Mouse (Mus musculus) intestine, embryonic 14.5 days (tissue): ENCODE data around the gene Cdh5. TPM values are rescaled to one million over a fixed set of nuclear protein-coding genes. Genes with fewer than 3 reads are reported as not detected.
"Not testable (repeated sequence)": the region's sequence is repeated elsewhere in the genome, so short reads cannot be mapped to it uniquely, and the experiment has no call there.

Source experiments
- ATAC-seq: fragments of 200-750 bp; cut with Nextera tagmentation; replicated peaks from 2 replicates; pipeline ENCODE4 v1.8.0; 2017; ENCODE audit warnings: low read depth, moderate number of reproducible peaks, moderate TSS enrichment, moderate library complexity; ENCODE audit not compliant: low FRiP score, low TSS enrichment
- DNase-seq: peaks from one replicate; pipeline ENCODE4 v3.0.0-alpha.2; 2018; ENCODE audit warnings: low spot score
- H3K27ac ChIP-seq: fragments of 300-500 bp; sonication (generic); 2 replicates; pipeline ENCODE4 v1.5.1; 2014; ENCODE audit warnings: low read depth, mild to moderate bottlenecking, control low read depth
- H3K27me3 ChIP-seq: fragments of 300-500 bp; sonication (generic); replicated peaks from 2 replicates; pipeline ENCODE4 v1.6.1; 2014; ENCODE audit warnings: low read length, control low read depth; ENCODE audit not compliant: control insufficient read depth, insufficient read depth
- H3K36me3 ChIP-seq: fragments of 300-500 bp; sonication (generic); 2 replicates; pipeline ENCODE4 v1.6.1; 2014; ENCODE audit warnings: low read length, control low read depth; ENCODE audit not compliant: control insufficient read depth, insufficient read depth
- H3K4me1 ChIP-seq: fragments of 300-500 bp; sonication (generic); replicated peaks from 2 replicates; pipeline ENCODE4 v1.6.1; 2014; ENCODE audit warnings: low read length, control low read depth, mixed read lengths; ENCODE audit not compliant: control insufficient read depth, insufficient read depth
- H3K4me2 ChIP-seq: fragments of 300-500 bp; sonication (generic); 2 replicates; pipeline ENCODE4 v1.6.1; 2014; ENCODE audit warnings: low read length
- H3K4me3 ChIP-seq: fragments of 300-500 bp; sonication (generic); 2 replicates; pipeline ENCODE4 v1.5.1; 2014; ENCODE audit warnings: low read depth, low read length, control low read depth, mixed read lengths
- H3K9ac ChIP-seq: fragments of 300-500 bp; sonication (generic); 2 replicates; pipeline ENCODE4 v1.6.1; 2014; ENCODE audit warnings: mild to moderate bottlenecking, low read length
- H3K9me3 ChIP-seq: fragments of 300-500 bp; sonication (generic); 2 replicates; pipeline ENCODE4 v1.6.1; 2016; ENCODE audit warnings: low read length, control low read depth; ENCODE audit not compliant: control insufficient read depth
- WGBS: fragments of 180-500 bp; shearing (Covaris S2); extraction: QIAGEN DNeasy Blood & Tissue Kit; methylation state at CpG from one replicate; pipeline ENCODE4 v1.1.7; 2014; 5-methylcytosine and 5-hydroxymethylcytosine counted together
- polyA plus RNA-seq: library from polyadenylated mRNA; unstranded; fragments of >200 nt; fragmentation: Nextera tagmentation; extraction: Ambion mirVana; gene quantifications from 2 replicates; pipeline ENCODE4 v1.2.1, GENCODE M21; 2014

The Cdh5 gene
- polyA plus RNA-seq, 1 experiment from 2014 or later, result 28.3 TPM

GRCm38 (mm10) chr8:104087091-104087490, 14.3 kb upstream of the Cdh5 start:
- DNase-seq (no peak), ATAC-seq (no peak)
- WGBS, result 39% methylated on average over 1 of the region's 1 CpGs
- H3K27ac ChIP-seq, result no peak overlapping the region
- H3K9ac ChIP-seq, result no peak overlapping the region
- H3K4me1 ChIP-seq, result no peaks in the 10 kb centered on the region
- H3K9me3 ChIP-seq, result no peaks in the 10 kb centered on the region
- no peak overlapping the region for H3K4me2 ChIP-seq
- no peaks in the 10 kb centered on the region for H3K36me3 ChIP-seq
- no peak overlapping the region for H3K4me3 ChIP-seq
- no peaks in the 10 kb centered on the region for H3K27me3 ChIP-seq

DNA sequence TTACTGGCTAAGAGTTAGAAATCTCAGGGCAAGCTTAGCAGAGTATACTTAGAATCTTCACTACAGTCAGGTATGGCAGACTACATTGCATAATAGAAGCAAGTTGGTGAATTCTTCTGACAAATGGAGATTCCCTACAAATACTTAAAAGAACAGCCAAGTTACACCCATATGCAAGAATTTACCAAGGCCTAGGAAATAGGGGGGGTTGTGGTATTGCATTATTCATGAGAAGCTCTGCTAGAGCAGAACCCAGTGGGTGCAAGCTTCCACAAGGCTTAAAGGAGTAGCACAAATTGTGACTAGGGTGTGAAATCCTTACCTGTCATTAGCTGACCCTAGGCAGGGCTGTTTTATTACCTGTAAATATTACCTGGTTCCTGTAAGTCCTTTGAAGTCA, 13.5 kb upstream of the Cdh5 start:
- H3K27ac ChIP-seq, H3K36me3 ChIP-seq, H3K4me3 ChIP-seq, H3K4me2 ChIP-seq, H3K4me1 ChIP-seq, H3K9ac ChIP-seq, DNase-seq, H3K9me3 ChIP-seq, H3K27me3 ChIP-seq, ATAC-seq: not testable (repeated sequence)

- Histone ChIP-seq H3K4me1 (no peaks in the 10 kb centered on the region), H3K4me2 (no peak overlapping the region), H3K9ac (no peak overlapping the region), H3K27ac (no peak overlapping the region), H3K27me3 (no peaks in the 10 kb centered on the region), H3K9me3 (no peaks in the 10 kb centered on the region), H3K36me3 (no peaks in the 10 kb centered on the region), H3K4me3 (no peak overlapping the region)
- WGBS, result 62% methylated on average over 3 of the region's 3 CpGs
- ATAC-seq (no peak), DNase-seq (no peak)
Measured at GRCm38 (mm10) chr8:104088881-104089280, 12.5 kb upstream of the Cdh5 start.

- H3K9me3 ChIP-seq, ATAC-seq, H3K36me3 ChIP-seq, H3K9ac ChIP-seq, H3K4me3 ChIP-seq, H3K27me3 ChIP-seq, H3K4me1 ChIP-seq: not testable (repeated sequence)
- Histone ChIP-seq H3K4me2 (peak overlapping the region; percentile 38), H3K27ac (peak overlapping the region; percentile 7; the same call in 1 of the 2 replicates)
- WGBS, result 8% methylated on average over 24 of the region's 24 CpGs
- peak; percentile 62 for DNase-seq
Measured at GRCm38 (mm10) chr8:104090993-104091900, 10.2 kb upstream of the Cdh5 start.

DNA sequence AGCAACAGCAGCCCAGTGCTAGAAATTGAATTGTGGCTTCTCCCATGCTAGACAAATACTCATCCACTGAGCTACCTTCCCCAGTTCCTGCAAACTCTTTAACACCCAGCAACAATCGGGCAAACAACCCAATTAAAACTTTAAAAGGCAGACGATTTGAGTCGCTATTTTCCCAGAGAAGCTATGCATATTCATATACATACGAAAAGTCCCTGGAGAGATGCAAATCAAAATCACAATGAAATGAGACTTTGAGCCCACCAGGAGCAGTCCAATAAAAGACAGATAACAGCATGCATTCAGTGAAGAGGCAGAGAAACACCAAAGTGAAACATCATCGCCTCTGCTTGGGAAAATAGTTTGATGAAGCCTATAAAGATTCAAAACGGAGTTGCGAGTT, 8.1 kb upstream of the Cdh5 start:
- H3K4me2 ChIP-seq, result no peak overlapping the region
- H3K9me3 ChIP-seq, result no peaks in the 10 kb centered on the region
- ATAC-seq (no peak), DNase-seq (no peak)
- H3K9ac ChIP-seq, result no peak overlapping the region
- H3K36me3 ChIP-seq, result no peaks in the 10 kb centered on the region
- no peaks in the 10 kb centered on the region for H3K4me1 ChIP-seq
- H3K27ac ChIP-seq, result no peak overlapping the region
- 61% methylated on average over 7 of the region's 7 CpGs for WGBS
- no peak overlapping the region for H3K4me3 ChIP-seq
- no peaks in the 10 kb centered on the region for H3K27me3 ChIP-seq

GRCm38 (mm10) chr8:104095595-104095994, 5.8 kb upstream of the Cdh5 start:
- Histone ChIP-seq H3K4me2 (no peak overlapping the region), H3K4me3 (no peak overlapping the region), H3K27me3 (no peaks in the 10 kb centered on the region), H3K27ac (peak overlapping the region; percentile 59; the same call in 1 of the 2 replicates), H3K4me1 (0 out of 2 replicates have a peak, but pooled peaks cover 9% of the 10 kb centered on the region), H3K9me3 (no peaks in the 10 kb centered on the region), H3K9ac (no peak overlapping the region), H3K36me3 (no peaks in the 10 kb centered on the region)
- no peak for DNase-seq
- WGBS, result 71% methylated on average over 9 of the region's 9 CpGs
- ATAC-seq, result no peak

- Histone ChIP-seq H3K9ac (no peak overlapping the region), H3K4me1 (0 out of 2 replicates have a peak, but pooled peaks cover 9% of the 10 kb centered on the region), H3K4me2 (no peak overlapping the region), H3K27ac (peak overlapping the region; percentile 59; the same call in 1 of the 2 replicates), H3K4me3 (no peak overlapping the region), H3K9me3 (no peaks in the 10 kb centered on the region), H3K27me3 (no peaks in the 10 kb centered on the region), H3K36me3 (no peaks in the 10 kb centered on the region)
- DNase-seq (no peak), ATAC-seq (no peak)
- WGBS, result 50% methylated on average over 10 of the region's 10 CpGs
Measured at GRCm38 (mm10) chr8:104096644-104097043, 4.8 kb upstream of the Cdh5 start.

DNA sequence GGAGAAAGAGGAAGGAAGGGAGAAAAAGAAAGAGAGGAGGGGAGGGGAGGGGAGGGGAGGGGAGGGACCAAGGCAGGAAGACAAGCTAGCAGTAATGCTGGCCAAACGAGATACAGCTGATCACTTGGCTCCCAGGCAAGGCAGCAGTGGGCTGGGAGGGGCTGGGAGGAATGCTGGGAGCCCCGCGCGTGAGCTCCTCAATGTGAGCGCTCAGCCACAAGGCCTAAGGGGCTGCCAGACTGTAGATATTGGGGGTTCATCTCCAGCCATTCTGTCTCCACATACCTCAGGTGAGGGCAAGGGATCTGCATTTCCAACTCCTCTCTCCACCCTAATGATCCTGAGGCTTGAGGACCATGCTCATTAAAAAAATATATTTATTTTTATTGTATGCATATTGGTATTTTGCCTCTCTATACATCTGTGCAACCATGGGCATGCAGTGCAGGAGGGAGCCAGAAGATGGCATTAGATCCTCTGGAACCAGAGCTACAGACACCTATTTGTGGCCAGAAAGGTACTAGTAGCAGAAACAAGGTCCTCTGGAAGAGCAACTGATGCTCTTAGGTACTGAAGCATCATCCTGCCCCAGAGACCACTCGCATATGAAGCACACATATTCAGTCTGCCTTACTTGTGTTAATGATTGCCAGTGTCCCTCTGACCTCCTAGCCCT, 2.6 kb upstream of the Cdh5 start:
- Histone ChIP-seq H3K27me3 (no peaks in the 10 kb centered on the region; the same call in 1 of the 2 replicates), H3K36me3 (no peaks in the 10 kb centered on the region), H3K4me1 (0 out of 2 replicates have a peak, but pooled peaks cover 9% of the 10 kb centered on the region), H3K4me2 (no peak overlapping the region), H3K4me3 (no peak overlapping the region), H3K27ac (no peak overlapping the region), H3K9ac (no peak overlapping the region), H3K9me3 (no peaks in the 10 kb centered on the region)
- DNase-seq (no peak), ATAC-seq (peak; percentile 53; the same call in 1 of the 2 replicates)
- 23% methylated on average over 6 of the region's 6 CpGs for WGBS
